Mouse (Mus musculus) kidney, adult 2 months (tissue): ENCODE data around the gene Reps1.

Experiments
- CTCF ChIP-seq: fragments of 200-500 bp; conservative IDR thresholded peaks from 2 replicates; pipeline ENCODE4 v1.5.1; 2011; ENCODE audit warnings: low read depth, mild to moderate bottlenecking, control low read depth, low read length, moderate library complexity, mixed read lengths; ENCODE audit not compliant: insufficient read depth, insufficient read length
- POLR2A ChIP-seq: fragments of 200-500 bp; IDR thresholded peaks from one replicate; pipeline ENCODE4 v1.6.1; 2011; ENCODE audit warnings: low read depth, low read length, control low read depth

GRCm38 (mm10) chr10:18139615-18140014 lies 84.0 kb downstream of the Reps1 start:
- TF ChIP-seq CTCF (no peak), POLR2A (no peak)
